8 mouse cellular contexts compared by ENCODE assay signal in the genomic region with DNA sequence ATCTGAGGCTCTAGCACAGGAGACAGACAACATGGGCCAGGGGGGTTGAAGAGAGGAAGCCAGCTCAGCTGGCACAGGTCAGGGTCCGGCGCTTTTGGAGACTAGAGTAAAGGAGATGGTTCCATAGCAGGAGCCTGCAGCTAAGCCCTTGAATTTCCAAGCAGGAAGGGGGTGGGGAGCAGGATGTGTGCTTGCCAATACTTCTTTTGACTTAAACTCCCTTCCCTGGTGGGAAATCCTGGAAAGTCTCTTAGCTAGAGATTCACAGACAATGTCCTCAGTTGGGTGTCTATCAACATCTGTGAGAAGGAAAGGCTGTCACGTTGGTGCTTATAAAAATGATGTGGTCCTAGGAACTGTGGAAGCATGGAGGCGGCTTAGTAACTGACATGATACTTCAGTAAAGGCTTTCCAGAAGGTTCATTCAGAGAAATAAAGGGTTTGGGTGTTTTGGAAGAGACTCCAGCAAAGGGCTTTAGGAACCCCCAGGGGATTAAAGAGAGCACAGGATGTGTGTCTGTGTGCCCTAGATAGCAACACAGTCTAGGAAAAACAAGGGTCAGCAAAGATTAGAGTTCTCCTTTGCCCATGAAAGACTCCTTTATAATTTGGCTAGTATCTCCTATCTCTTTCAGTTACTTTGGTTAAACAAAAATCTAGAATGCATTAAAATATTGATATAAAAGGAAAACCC. TPM values are rescaled to one million over a fixed set of nuclear protein-coding genes. Genes with fewer than 3 reads are reported as not detected.
DNase-seq lines count a peak whose midpoint lies in the region; ATAC-seq and TF ChIP-seq lines count a peak whose summit lies in the region.
"Had no signal": no experiment of that assay in that cellular context is flagged by ENCODE, and none has a peak within 500 bp of the region (broad histone marks: within the 10 kb centered on the region; RNA-seq: fewer than 3 reads in every experiment).

No protein-coding gene starts in this region.

- ATAC-seq in intestine, embryonic 14.5 days (replicated peaks; ENCODE audit: low FRiP score, low TSS enrichment, low read depth), result no peak
- no peak for ATAC-seq in intestine, embryonic 15.5 days
- ATAC-seq in lung, postnatal 0 days, result no peak

- H3K36me3 ChIP-seq in intestine, embryonic 14.5 days (ENCODE audit: control insufficient read depth, insufficient read depth, low read length), result no peaks in the 10 kb centered on the region
- no peaks in the 10 kb centered on the region for H3K36me3 ChIP-seq in intestine, embryonic 15.5 days
- H3K36me3 ChIP-seq in ES-E14 (ENCODE audit: control insufficient read depth, insufficient read depth, low read length, poor library complexity, severe bottlenecking), result peaks cover 9% of the 10 kb centered on the region
- H3K36me3 ChIP-seq in lung, postnatal 0 days (ENCODE audit: insufficient read depth, low read length), result no peaks in the 10 kb centered on the region
- H3K36me3 ChIP-seq: embryonic facial prominence, embryonic 12.5 days had no signal

- peak; percentile 28 for DNase-seq in intestine, embryonic 14.5 days (ENCODE audit: low spot score)
- no peak for DNase-seq in ES-E14 (ENCODE audit: low read depth, low spot score)
- peak; percentile 70 for DNase-seq in lung, postnatal 0 days (ENCODE audit: low spot score)
- no peak for DNase-seq in left cerebral cortex, adult 8-10 months (ENCODE audit: low spot score in 2 of 2)
- DNase-seq in embryo, embryonic 10 days (ENCODE audit: low spot score), result no peak

- no peak overlapping the region for H3K4me2 ChIP-seq in intestine, embryonic 14.5 days (ENCODE audit: low read length)
- no peak overlapping the region for H3K4me2 ChIP-seq in intestine, embryonic 15.5 days (replicated peaks)
- H3K4me2 ChIP-seq in lung, postnatal 0 days (replicated peaks; ENCODE audit: low read depth, low read length), result peak overlapping the region; percentile 78
- H3K4me2 ChIP-seq: embryonic facial prominence, embryonic 12.5 days had no signal

- H3K9me3 ChIP-seq in intestine, embryonic 14.5 days (ENCODE audit: control insufficient read depth, low read length), result no peaks in the 10 kb centered on the region
- no peaks in the 10 kb centered on the region for H3K9me3 ChIP-seq in intestine, embryonic 15.5 days
- no peaks in the 10 kb centered on the region for H3K9me3 ChIP-seq in ES-E14 (ENCODE audit: control insufficient read depth, insufficient read depth, low read depth, low read length)
- no peaks in the 10 kb centered on the region for H3K9me3 ChIP-seq in lung, postnatal 0 days (ENCODE audit: low read length)
- H3K9me3 ChIP-seq: embryonic facial prominence, embryonic 12.5 days had no signal

- H3K4me3 ChIP-seq in intestine, embryonic 14.5 days (ENCODE audit: low read depth, low read length), result no peak overlapping the region
- no peak overlapping the region for H3K4me3 ChIP-seq in intestine, embryonic 15.5 days (replicated peaks)
- H3K4me3 ChIP-seq in ES-E14 (ENCODE audit: insufficient read depth in 1 of 2, low read depth in 1 of 2, low read length in 2 of 2, poor library complexity in 1 of 2, severe bottlenecking in 1 of 2), result peak overlapping the region in 1 of 2 experiments; percentile 27; a peak in 1 of 4 replicates
- no peak overlapping the region for H3K4me3 ChIP-seq in cortical plate, adult 2 months (ENCODE audit: insufficient read depth, low read length)
- H3K4me3 ChIP-seq in lung, postnatal 0 days (ENCODE audit: low read depth, low read length), result peak overlapping the region; percentile 30
- H3K4me3 ChIP-seq: embryonic facial prominence, embryonic 12.5 days had no signal

- in situ Hi-C loops in ES-E14 (cut with MboI; ENCODE audit: low sequenced_read_pairs in 2 of 2, unreplicated experiment in 2 of 2), result no loop called here

- TF ChIP-seq EP300 in lung, postnatal 0 days (IDR thresholded peaks at IDR 0.05), result no peak

- H3K27me3 ChIP-seq in intestine, embryonic 14.5 days (replicated peaks; ENCODE audit: control insufficient read depth, insufficient read depth, low read length), result peaks cover 11% of the 10 kb centered on the region
- H3K27me3 ChIP-seq in intestine, embryonic 15.5 days (replicated peaks), result peaks cover 6% of the 10 kb centered on the region; the same call in 1 of the 2 replicates
- no peaks in the 10 kb centered on the region for H3K27me3 ChIP-seq in lung, postnatal 0 days (replicated peaks; ENCODE audit: insufficient read depth, low read length)

- 0 out of 2 replicates have a peak, but pooled peaks cover 4% of the 10 kb centered on the region for H3K4me1 ChIP-seq in intestine, embryonic 14.5 days (replicated peaks; ENCODE audit: control insufficient read depth, insufficient read depth, low read length)
- no peaks in the 10 kb centered on the region for H3K4me1 ChIP-seq in intestine, embryonic 15.5 days (replicated peaks)
- H3K4me1 ChIP-seq in ES-E14 (ENCODE audit: control insufficient read depth in 2 of 2, insufficient read depth in 2 of 2, low read length in 2 of 2, poor library complexity in 1 of 2), result peaks cover 2 to 4% of the 10 kb centered on the region in 2 experiments; a peak in 3 of 4 replicates
- no peaks in the 10 kb centered on the region for H3K4me1 ChIP-seq in cortical plate, adult 2 months (ENCODE audit: control insufficient read depth, insufficient read depth, low read length)
- peaks cover 12% of the 10 kb centered on the region for H3K4me1 ChIP-seq in lung, postnatal 0 days (ENCODE audit: insufficient read depth, low read depth, low read length)
- H3K4me1 ChIP-seq: embryonic facial prominence, embryonic 12.5 days had no signal

- 65% methylated on average over 4 of the region's 4 CpGs for WGBS in intestine, embryonic 14.5 days
- WGBS in intestine, embryonic 15.5 days, result 61% methylated on average over 4 of the region's 4 CpGs
- WGBS in lung, postnatal 0 days, result 15% methylated on average over 4 of the region's 4 CpGs

- no peak for TF ChIP-seq POLR2A in cortical plate, adult 2 months (IDR thresholded peaks at IDR 0.05; ENCODE audit: extremely low read depth, insufficient read depth, low read length)

- H3K27ac ChIP-seq in intestine, embryonic 14.5 days (ENCODE audit: low read depth), result no peak overlapping the region
- no peak overlapping the region for H3K27ac ChIP-seq in intestine, embryonic 15.5 days
- H3K27ac ChIP-seq in ES-E14 (ENCODE audit: insufficient read depth, low read depth, low read length, poor library complexity, severe bottlenecking), result peak overlapping the region; percentile 64; the same call in 1 of the 2 replicates
- H3K27ac ChIP-seq in cortical plate, adult 2 months (ENCODE audit: insufficient read depth, low read length), result 0 out of 2 replicates have a peak overlapping the region, but pooled peaks have one; percentile 15
- H3K27ac ChIP-seq in lung, postnatal 0 days (ENCODE audit: low read length), result peak overlapping the region; percentile 71
- H3K27ac ChIP-seq: embryonic facial prominence, embryonic 12.5 days had no signal

- no peak overlapping the region for H3K9ac ChIP-seq in intestine, embryonic 14.5 days (ENCODE audit: low read length)
- H3K9ac ChIP-seq in intestine, embryonic 15.5 days, result no peak overlapping the region
- no peak overlapping the region; the same call in 1 of the 2 replicates for H3K9ac ChIP-seq in ES-E14 (ENCODE audit: insufficient read depth, low read depth, low read length, poor library complexity, severe bottlenecking)
- 0 out of 2 replicates have a peak overlapping the region, but pooled peaks have one; percentile 1 for H3K9ac ChIP-seq in lung, postnatal 0 days (replicated peaks; ENCODE audit: low read depth)
- H3K9ac ChIP-seq: embryonic facial prominence, embryonic 12.5 days had no signal

- no peak for TF ChIP-seq CTCF in cortical plate, adult 2 months (IDR thresholded peaks at IDR 0.05; ENCODE audit: extremely low read depth, insufficient read depth, low read length)
- TF ChIP-seq CTCF in lung, postnatal 0 days (IDR thresholded peaks at IDR 0.05), result no peak

TF ChIP-seq in ES-E14, 5 proteins besides CTCF, POLR2A, EP300 and RAD21:
- TF ChIP-seq CHD2 (IDR thresholded peaks at IDR 0.05; ENCODE audit: low read depth, low read length), result no peak
- TF ChIP-seq ZC3H11A (IDR thresholded peaks at IDR 0.05; ENCODE audit: borderline replicate concordance, low read depth, low read length), result no peak
- no peak for TF ChIP-seq ZNF384 (IDR thresholded peaks at IDR 0.05; ENCODE audit: low read depth, low read length)
- TF ChIP-seq HCFC1 (IDR thresholded peaks at IDR 0.05; ENCODE audit: borderline replicate concordance, insufficient read depth, low read length), result no peak
- no peak for TF ChIP-seq MAFK (IDR thresholded peaks at IDR 0.05; ENCODE audit: insufficient read depth, low read depth, low read length)

RNA-seq across cellular contexts. Expression of a gene that starts 3.8 kb away (rescaled TPM):
- polyA plus RNA-seq in intestine, embryonic 14.5 days (2014; fragmentation: Nextera tagmentation; extraction: Ambion mirVana), result 14.5 and 18.3 TPM in 2 replicates
- polyA plus RNA-seq in intestine, embryonic 15.5 days (2015; fragmentation: Nextera tagmentation; extraction: Ambion mirVana), result 56.2 and 69.8 TPM in 2 replicates
- total RNA-seq in ES-E14 (2012; rRNA removed), result 92.9 and 132 TPM in 2 replicates
- 363 and 437 TPM in 2 replicates for polyA plus RNA-seq in cortical plate, adult 2 months (2012; rRNA removed)
- polyA plus RNA-seq in lung, postnatal 0 days (2015; fragmentation: Nextera tagmentation; extraction: Ambion mirVana), result 358 and 359 TPM in 2 replicates
- 100 to 1,000 TPM; 137 to 156 (median 144) TPM for total RNA-seq in left cerebral cortex, adult 8-10 months (2022)

RNA-seq across cellular contexts. Expression of a gene that starts 26.6 kb away (rescaled TPM):
- 5.3 and 7.4 TPM in 2 replicates for polyA plus RNA-seq in intestine, embryonic 14.5 days (2014; fragmentation: Nextera tagmentation; extraction: Ambion mirVana)
- 3.8 and 4.6 TPM in 2 replicates for polyA plus RNA-seq in intestine, embryonic 15.5 days (2015; fragmentation: Nextera tagmentation; extraction: Ambion mirVana)
- total RNA-seq in ES-E14 (2012; rRNA removed), result 2.4 and 5.3 TPM in 2 replicates
- 1.0 and 1.1 TPM in 2 replicates for polyA plus RNA-seq in cortical plate, adult 2 months (2012; rRNA removed)
- polyA plus RNA-seq in lung, postnatal 0 days (2015; fragmentation: Nextera tagmentation; extraction: Ambion mirVana), result 0.13 and 0.14 TPM in 2 replicates
- 1 to 10 TPM in 2 of 4 experiments, under 1 TPM in 2; 0.44 to 1.4 (median 1.1) TPM for total RNA-seq in left cerebral cortex, adult 8-10 months (2022)

Comparison
In these comparisons a context has a peak if more than half of its experiments do, and no peak if none do; other contexts are left out.
1. DNase-seq: peak in intestine, embryonic 14.5 days (single experiment) and lung, postnatal 0 days (single experiment); none in ES-E14 (single experiment), left cerebral cortex, adult 8-10 months (0 of 2) and embryo, embryonic 10 days (single experiment).
2. H3K27ac ChIP-seq: peak in ES-E14 (single experiment), cortical plate, adult 2 months (single experiment) and lung, postnatal 0 days (single experiment); none in intestine, embryonic 14.5 days (single experiment) and intestine, embryonic 15.5 days (single experiment).